17 mouse cellular contexts compared by ENCODE assay signal in genomic region chr4:32408535-32408934, GRCm38 (mm10).
"Had no signal": no experiment of that assay in that cellular context is flagged by ENCODE, and none has a peak within 500 bp of the region (broad histone marks: within the 10 kb centered on the region; RNA-seq: fewer than 3 reads in every experiment).

No protein-coding gene starts in this region.

- DNase-seq: liver, postnatal 0 days; lung, adult 2 months; lung, postnatal 14 days; lung, postnatal 36 days; retina, postnatal 1 day; right cerebral cortex, adult 18-20 months; right cerebral cortex, postnatal 25 days; right cerebral cortex, postnatal 4 days; spleen, adult 18-20 months; thymus, adult 18-20 months; thymus, postnatal 14 days; thymus, postnatal 36 days had no signal

- H3K36me3 ChIP-seq: lung, embryonic 15.5 days; midbrain, embryonic 13.5 days; midbrain, embryonic 15.5 days; neural tube, embryonic 13.5 days; neural tube, embryonic 15.5 days had no signal

- H3K27me3 ChIP-seq: lung, embryonic 15.5 days; midbrain, embryonic 13.5 days; midbrain, embryonic 15.5 days; neural tube, embryonic 13.5 days; neural tube, embryonic 15.5 days had no signal

- H3K4me3 ChIP-seq: lung, embryonic 15.5 days; midbrain, embryonic 13.5 days; midbrain, embryonic 15.5 days; neural tube, embryonic 13.5 days; neural tube, embryonic 15.5 days had no signal
